ENCODE assay signal across 26 mouse cellular contexts in the genomic region with DNA sequence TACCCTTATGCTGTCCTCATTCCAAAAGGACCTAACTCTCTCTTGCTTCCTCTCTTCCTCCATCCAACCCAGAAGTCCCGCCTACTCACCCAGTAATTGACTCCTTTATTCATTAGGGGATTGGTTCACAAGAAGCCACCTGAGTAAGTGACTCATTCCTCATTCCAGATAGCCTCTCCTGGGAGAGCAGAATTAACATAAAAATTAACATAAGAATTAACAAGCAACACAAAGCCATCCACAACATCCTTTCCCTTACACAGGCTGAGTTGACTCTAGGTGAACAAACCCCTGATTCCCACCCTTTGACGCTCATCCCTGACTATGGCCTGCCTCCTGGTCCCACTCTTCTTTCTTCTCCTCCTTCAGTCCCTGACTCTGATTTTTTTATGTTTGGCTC. TPM values are rescaled to one million over a fixed set of nuclear protein-coding genes. Genes with fewer than 3 reads are reported as not detected.
"Had no signal": no experiment of that assay in that cellular context is flagged by ENCODE, and none has a peak within 500 bp of the region (broad histone marks: within the 10 kb centered on the region; RNA-seq: fewer than 3 reads in every experiment).

No protein-coding gene starts in this region.

- H3K36me3 ChIP-seq: heart, embryonic 10.5 days; heart, embryonic 12.5 days; hindbrain, embryonic 10.5 days; intestine, embryonic 15.5 days; limb, embryonic 13.5 days; limb, embryonic 15.5 days; liver, embryonic 12.5 days had no signal

- H3K27ac ChIP-seq: gastrocnemius, adult 2 months; heart, embryonic 10.5 days; hindbrain, embryonic 10.5 days; hindbrain, embryonic 14.5 days; intestine, embryonic 15.5 days; limb, embryonic 13.5 days; limb, embryonic 15.5 days; liver, embryonic 12.5 days; liver, embryonic 14.5 days had no signal

- DNase-seq: gastrocnemius, adult 2 months; gastrocnemius, postnatal 10 days; gastrocnemius, postnatal 36 days; heart, adult 18-20 months; heart, postnatal 10 days; heart, postnatal 4 days; kidney, adult 18-20 months; kidney, adult 8-10 months; kidney, postnatal 10 days; kidney, postnatal 25 days; kidney, postnatal 4 days; layer of hippocampus, adult 9-11 months; layer of hippocampus, postnatal 36 days; left cerebral cortex, postnatal 4 days had no signal

- H3K27me3 ChIP-seq: heart, embryonic 12.5 days; intestine, embryonic 15.5 days; limb, embryonic 13.5 days; limb, embryonic 15.5 days; liver, embryonic 12.5 days had no signal

- H3K9me3 ChIP-seq: heart, embryonic 10.5 days; heart, embryonic 12.5 days; hindbrain, embryonic 10.5 days; intestine, embryonic 15.5 days; limb, embryonic 13.5 days; limb, embryonic 15.5 days; liver, embryonic 12.5 days had no signal

- H3K4me3 ChIP-seq: gastrocnemius, adult 2 months; heart, embryonic 10.5 days; heart, embryonic 12.5 days; hindbrain, embryonic 10.5 days; intestine, embryonic 15.5 days; limb, embryonic 13.5 days; limb, embryonic 15.5 days; liver, embryonic 12.5 days had no signal

- ATAC-seq: hindbrain, embryonic 16.5 days; inflammation-experienced regulatory T-cells, adult 6 months; intestine, embryonic 15.5 days; intestine, postnatal 0 days; liver, embryonic 12.5 days had no signal

- H3K4me1 ChIP-seq: heart, embryonic 10.5 days; hindbrain, embryonic 10.5 days; intestine, embryonic 15.5 days; limb, embryonic 13.5 days; limb, embryonic 15.5 days; liver, embryonic 12.5 days had no signal

- H3K9ac ChIP-seq: heart, embryonic 12.5 days; hindbrain, embryonic 14.5 days; intestine, embryonic 15.5 days; limb, embryonic 13.5 days; limb, embryonic 15.5 days; liver, embryonic 12.5 days; liver, embryonic 14.5 days had no signal

- H3K4me2 ChIP-seq: heart, embryonic 12.5 days; hindbrain, embryonic 14.5 days; intestine, embryonic 15.5 days; limb, embryonic 13.5 days; limb, embryonic 15.5 days; liver, embryonic 12.5 days had no signal

RNA-seq across cellular contexts. Expression of gene Ccn2, which starts 36.9 kb away (rescaled TPM):
- polyA plus RNA-seq: inflammation-experienced regulatory T-cells, adult 6 months had no signal
